Mouse (Mus musculus) stomach, postnatal 0 days (tissue): ENCODE measurements around the gene Cd244a. TPM values are rescaled to one million over a fixed set of nuclear protein-coding genes. Genes with fewer than 3 reads are reported as not detected.

Source experiments
- ATAC-seq: fragments of 200-750 bp; cut with Nextera tagmentation; 2 replicates; pipeline ENCODE4 v1.8.0; 2017; ENCODE audit not compliant: low FRiP score, low TSS enrichment
- DNase-seq: peaks from one replicate; pipeline ENCODE4 v3.0.0-alpha.2; 2016; ENCODE audit warnings: low spot score
- H3K27ac ChIP-seq: fragments of 300-500 bp; sonication (generic); replicated peaks from 2 replicates; pipeline ENCODE4 v1.5.1; 2014; ENCODE audit warnings: mild to moderate bottlenecking, control low read depth
- H3K27me3 ChIP-seq: fragments of 300-500 bp; sonication (generic); 2 replicates; pipeline ENCODE4 v1.6.1; 2014; ENCODE audit warnings: low read length; ENCODE audit not compliant: control insufficient read depth, insufficient read depth
- H3K36me3 ChIP-seq: fragments of 300-500 bp; sonication (generic); 2 replicates; pipeline ENCODE4 v1.6.1; 2014; ENCODE audit warnings: low read length, mixed read lengths; ENCODE audit not compliant: control insufficient read depth, insufficient read depth
- H3K4me1 ChIP-seq: fragments of 300-500 bp; sonication (generic); replicated peaks from 2 replicates; pipeline ENCODE4 v1.6.1; 2014; ENCODE audit warnings: antibody characterized with exemption; ENCODE audit not compliant: control insufficient read depth, insufficient read depth
- H3K4me2 ChIP-seq: fragments of 300-500 bp; sonication (generic); replicated peaks from 2 replicates; pipeline ENCODE4 v1.6.1; 2014; ENCODE audit warnings: low read depth, mild to moderate bottlenecking, control low read depth, moderate library complexity
- H3K4me3 ChIP-seq: fragments of 300-500 bp; sonication (generic); 2 replicates; pipeline ENCODE4 v1.5.1; 2014; ENCODE audit warnings: low read depth, low read length, control low read depth
- H3K9ac ChIP-seq: fragments of 300-500 bp; sonication (generic); 2 replicates; pipeline ENCODE4 v1.6.1; 2014; ENCODE audit warnings: mild to moderate bottlenecking, low read length, control low read depth, mixed read lengths
- H3K9me3 ChIP-seq: fragments of 300-500 bp; sonication (generic); 2 replicates; pipeline ENCODE4 v1.6.1; 2016; ENCODE audit warnings: low read length; ENCODE audit not compliant: control insufficient read depth
- CTCF ChIP-seq: IDR thresholded peaks from 2 replicates; pipeline ENCODE4 v1.5.1; 2016; ENCODE audit warnings: antibody characterized with exemption, low read depth, mild to moderate bottlenecking, moderate library complexity
- EP300 ChIP-seq: optimal IDR thresholded peaks from 2 replicates; pipeline ENCODE3; 2016; ENCODE audit warnings: antibody characterized with exemption
- WGBS: fragments of 180-500 bp; shearing (Covaris S2); extraction: QIAGEN DNeasy Blood & Tissue Kit; methylation state at CpG from one replicate; pipeline ENCODE4 v1.1.7; 2014; 5-methylcytosine and 5-hydroxymethylcytosine counted together
- polyA plus RNA-seq: library from polyadenylated mRNA; unstranded; fragments of >200 nt; fragmentation: Nextera tagmentation; extraction: Ambion mirVana; gene quantifications from 2 replicates; pipeline ENCODE4 v1.2.1, GENCODE M21; 2015

The Cd244a gene
- polyA plus RNA-seq, 1 experiment from 2014 or later = 0.33 TPM

DNA sequence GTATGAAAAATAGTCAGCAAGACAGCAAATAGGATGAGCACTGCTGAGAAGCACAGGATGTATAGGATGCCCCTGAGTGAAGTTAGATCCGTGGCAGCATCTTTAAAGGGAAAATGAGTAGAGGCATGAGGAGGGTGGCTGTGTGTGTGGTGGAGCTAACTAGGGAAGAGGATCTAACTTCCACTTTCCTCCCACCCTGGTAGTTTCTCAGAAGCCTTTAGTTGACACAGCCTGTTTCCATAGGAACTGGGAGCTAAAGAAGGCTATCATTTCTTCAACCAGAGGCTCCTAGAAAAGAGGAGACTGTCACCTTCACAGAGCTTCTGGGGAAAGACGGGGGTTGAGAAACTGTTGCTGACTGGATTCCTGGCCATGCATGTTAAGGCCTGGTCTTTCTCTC is 79.7 kb downstream of the Cd244a start:
- no peak overlapping the region for H3K4me3 ChIP-seq
- no peak overlapping the region for H3K27ac ChIP-seq
- H3K36me3 ChIP-seq = no peaks in the 10 kb centered on the region
- TF ChIP-seq CTCF (no peak), EP300 (no peak)
- no peaks in the 10 kb centered on the region for H3K27me3 ChIP-seq
- H3K4me2 ChIP-seq = no peak overlapping the region
- no peaks in the 10 kb centered on the region for H3K9me3 ChIP-seq
- ATAC-seq (no peak), DNase-seq (no peak)
- H3K9ac ChIP-seq = no peak overlapping the region
- WGBS = 70% methylated on average over 2 of the region's 2 CpGs
- H3K4me1 ChIP-seq = no peaks in the 10 kb centered on the region

DNA sequence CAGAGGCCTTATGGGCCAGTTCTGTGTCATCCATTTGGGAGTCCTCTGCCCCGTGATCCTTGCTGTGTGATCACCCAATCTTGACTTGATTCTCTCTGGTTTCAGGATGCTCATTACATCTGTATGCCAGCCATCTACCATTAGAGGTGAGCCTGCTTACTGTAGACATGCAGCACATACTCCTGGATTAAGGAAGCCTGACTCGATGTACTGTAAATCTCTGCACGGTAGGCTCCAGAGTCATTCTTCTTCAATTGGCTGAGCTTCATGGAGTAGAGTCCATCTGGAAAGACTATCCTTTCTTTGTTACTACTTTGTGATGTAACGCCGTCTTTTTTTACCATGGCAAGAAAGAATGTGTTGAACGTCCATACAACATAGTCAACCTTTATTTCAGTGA is 81.8 kb downstream of the Cd244a start:
- Histone ChIP-seq H3K36me3 (no peaks in the 10 kb centered on the region), H3K9me3 (no peaks in the 10 kb centered on the region), H3K4me2 (no peak overlapping the region), H3K27ac (no peak overlapping the region), H3K27me3 (no peaks in the 10 kb centered on the region), H3K9ac (no peak overlapping the region), H3K4me3 (no peak overlapping the region), H3K4me1 (no peaks in the 10 kb centered on the region)
- ATAC-seq (no peak), DNase-seq (no peak)
- 93% methylated on average over 6 of the region's 6 CpGs for WGBS
- TF ChIP-seq CTCF = no peak
- no peak for TF ChIP-seq EP300

DNA sequence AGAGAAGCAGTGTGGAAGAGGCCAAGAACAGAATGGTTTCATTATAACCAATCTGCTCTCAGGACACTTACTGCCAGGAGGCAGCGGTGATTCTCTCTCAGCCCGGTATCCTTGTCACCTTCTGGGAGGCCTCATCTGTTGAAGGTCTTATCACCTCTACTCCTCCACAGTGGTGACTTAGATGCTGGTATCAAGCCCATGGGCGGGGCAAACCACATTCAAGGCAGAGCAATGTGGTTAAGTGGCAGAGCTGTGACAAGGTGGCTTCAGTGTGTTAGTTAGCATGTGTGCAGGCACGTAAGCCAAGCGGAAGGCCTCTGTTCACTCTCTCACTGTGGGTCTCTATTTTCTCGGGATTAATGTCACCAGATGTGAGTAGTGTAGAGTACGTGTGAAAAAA is 84.6 kb downstream of the Cd244a start:
- no peak overlapping the region for H3K4me3 ChIP-seq
- 71% methylated on average over 7 of the region's 7 CpGs for WGBS
- no peaks in the 10 kb centered on the region for H3K27me3 ChIP-seq
- H3K4me2 ChIP-seq = no peak overlapping the region
- H3K9me3 ChIP-seq = no peaks in the 10 kb centered on the region
- H3K4me1 ChIP-seq = no peaks in the 10 kb centered on the region
- H3K27ac ChIP-seq = no peak overlapping the region
- H3K9ac ChIP-seq = no peak overlapping the region
- no peak for ATAC-seq
- no peak for DNase-seq
- no peaks in the 10 kb centered on the region for H3K36me3 ChIP-seq
- TF ChIP-seq EP300 = no peak
- TF ChIP-seq CTCF = no peak

DNA sequence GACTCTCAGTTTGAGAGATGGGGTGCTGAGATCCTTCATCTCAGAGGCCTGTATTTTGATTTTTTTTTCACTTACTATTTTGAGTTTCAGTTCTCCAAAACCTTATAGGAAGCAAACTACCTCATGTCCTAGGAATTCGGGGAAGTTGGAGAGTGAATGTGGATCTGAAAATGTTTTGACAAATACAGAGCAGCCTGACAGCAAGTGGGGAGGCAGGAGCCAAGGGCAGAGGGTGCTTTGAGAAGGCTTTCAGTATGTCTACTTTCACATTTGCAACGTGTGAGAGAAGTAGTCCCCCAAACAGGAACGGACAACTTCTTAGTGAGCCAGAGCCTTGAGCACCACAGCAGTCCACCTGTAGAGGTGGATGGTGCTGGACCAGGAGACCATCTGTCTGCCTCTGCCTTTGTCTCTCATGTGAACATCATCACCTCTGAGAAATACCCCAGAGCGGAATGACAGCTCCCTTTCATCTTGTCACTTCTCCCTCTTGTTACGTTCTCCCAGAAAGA is 87.5 kb downstream of the Cd244a start:
- no peak for DNase-seq
- H3K9me3 ChIP-seq = no peaks in the 10 kb centered on the region
- no peaks in the 10 kb centered on the region for H3K36me3 ChIP-seq
- no peak overlapping the region for H3K27ac ChIP-seq
- ATAC-seq = no peak
- no peak overlapping the region for H3K4me3 ChIP-seq
- no peaks in the 10 kb centered on the region for H3K4me1 ChIP-seq
- WGBS = 61% methylated on average over 5 of the region's 5 CpGs
- H3K4me2 ChIP-seq = no peak overlapping the region
- H3K27me3 ChIP-seq = no peaks in the 10 kb centered on the region
- H3K9ac ChIP-seq = no peak overlapping the region
- TF ChIP-seq EP300 = no peak
- TF ChIP-seq CTCF = no peak

DNA sequence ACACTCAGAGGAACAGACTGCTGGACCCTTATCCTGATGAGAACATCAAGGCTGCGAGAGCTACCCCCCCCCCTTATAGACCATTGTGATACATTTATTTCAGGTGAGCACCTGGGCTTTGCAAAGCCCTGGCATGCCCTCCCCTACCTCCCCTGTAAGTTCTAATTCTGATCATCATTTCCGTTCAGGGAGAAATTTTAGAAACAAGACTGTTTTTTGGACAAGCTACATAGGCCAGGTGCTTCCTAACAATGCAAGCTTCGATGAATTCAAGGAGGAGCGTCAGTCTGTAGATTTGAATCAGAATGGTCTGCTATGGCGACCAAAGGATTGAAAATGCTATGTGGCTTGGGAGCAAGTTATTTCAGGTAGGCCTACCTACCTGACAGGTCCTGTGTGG is 88.7 kb downstream of the Cd244a start:
- Histone ChIP-seq H3K9me3 (no peaks in the 10 kb centered on the region), H3K4me3 (no peak overlapping the region), H3K4me2 (no peak overlapping the region), H3K27ac (no peak overlapping the region), H3K9ac (no peak overlapping the region), H3K27me3 (no peaks in the 10 kb centered on the region), H3K36me3 (no peaks in the 10 kb centered on the region), H3K4me1 (no peaks in the 10 kb centered on the region)
- TF ChIP-seq CTCF (no peak), EP300 (no peak)
- ATAC-seq (no peak), DNase-seq (no peak)
- WGBS = 85% methylated on average over 5 of the region's 5 CpGs

DNA sequence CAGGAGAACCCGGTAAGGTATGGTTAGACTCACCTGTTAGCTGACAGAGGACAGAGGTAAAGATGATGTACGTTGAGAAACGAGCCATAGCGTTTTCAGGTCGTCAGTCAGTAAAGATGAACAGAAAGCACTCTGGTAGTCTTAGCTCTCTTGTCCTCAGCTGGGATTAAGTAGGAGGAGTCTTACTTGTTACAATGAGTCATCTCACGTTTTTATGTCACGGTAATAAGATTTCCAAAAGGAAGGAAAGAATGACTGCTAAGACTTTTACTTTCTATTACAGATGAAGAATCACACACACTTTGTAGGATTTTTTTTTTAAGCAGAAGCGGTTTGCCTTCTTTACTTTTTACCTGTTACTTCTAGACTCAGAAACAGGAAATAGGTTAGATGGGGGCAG is 89.8 kb downstream of the Cd244a start:
- TF ChIP-seq CTCF = no peak
- no peak for TF ChIP-seq EP300
- ATAC-seq = no peak

More for the DNA sequence above, 89.8 kb downstream of the Cd244a start:
- Histone ChIP-seq H3K27me3 (no peaks in the 10 kb centered on the region), H3K27ac (no peak overlapping the region), H3K9me3 (no peaks in the 10 kb centered on the region), H3K4me1 (no peaks in the 10 kb centered on the region), H3K4me2 (no peak overlapping the region), H3K4me3 (no peak overlapping the region), H3K9ac (no peak overlapping the region), H3K36me3 (no peaks in the 10 kb centered on the region)
- DNase-seq = no peak
- WGBS = 50% methylated on average over 8 of the region's 8 CpGs
